Mouse (Mus musculus) cerebellum, postnatal 14 days (tissue): ENCODE measurements at regions not wholly inside any gene's neighbourhood (a gene's known extent, or its start where the extent isn't known, plus 50 kb on each side); places are given as distances from the start of the nearest gene placed in this dataset.
A peak's percentile ranks its signal among the peaks of the same experiment; 100 is the strongest.
"Not testable (repeated sequence)": the region's sequence is repeated elsewhere in the genome, so short reads cannot be mapped to it uniquely, and the experiment has no call there.

Experiments
- DNase-seq, 2 experiments: peaks; one replicate each; pipeline ENCODE4 v3.0.0; 2021; ENCODE audit warnings: mixed read lengths in 2 of 2

GRCm38 (mm10) chr1:140693482-140693881 lies 447.5 kb downstream of the Kcnt2 start:
- DNase-seq, result no peak

- no peak for DNase-seq
Observed at GRCm38 (mm10) chr1:140730189-140730588, 484.2 kb downstream of the Kcnt2 start.

GRCm38 (mm10) chr1:140739001-140739728 lies 493.2 kb downstream of the Kcnt2 start:
- DNase-seq, result no peak

GRCm38 (mm10) chr1:140740081-140740480 lies 494.1 kb downstream of the Kcnt2 start:
- no peak for DNase-seq

- peak; percentile 51 to 60 for DNase-seq
Observed at GRCm38 (mm10) chr1:140748011-140748410, 502.1 kb downstream of the Kcnt2 start.

GRCm38 (mm10) chr1:140765906-140766305 lies 519.9 kb downstream of the Kcnt2 start:
- no peak for DNase-seq

- DNase-seq, result not testable (repeated sequence)
Observed at GRCm38 (mm10) chr1:140773769-140774168, 527.8 kb downstream of the Kcnt2 start.

- DNase-seq, result no peak
Observed at GRCm38 (mm10) chr1:140810170-140810569, 564.2 kb downstream of the Kcnt2 start.

- DNase-seq, result no peak
Observed at GRCm38 (mm10) chr1:140838766-140839165, 592.8 kb downstream of the Kcnt2 start.

GRCm38 (mm10) chr1:140840579-140840978 lies 594.6 kb downstream of the Kcnt2 start:
- no peak for DNase-seq

- not testable (repeated sequence) for DNase-seq
Observed at GRCm38 (mm10) chr1:140848053-140848452, 602.1 kb downstream of the Kcnt2 start.

- DNase-seq, result no peak
Observed at GRCm38 (mm10) chr1:140851568-140851967, 605.6 kb downstream of the Kcnt2 start.
